Mouse (Mus musculus) gastrocnemius, adult 8-10 months (tissue): Measurements from ENCODE around the gene Lekr1. TPM values are rescaled to one million over a fixed set of nuclear protein-coding genes. Genes with fewer than 3 reads are reported as not detected.

ENCODE experiments used
- DNase-seq, 2 experiments: peaks; one replicate each; pipeline ENCODE4 v3.0.0; 2022; ENCODE audit warnings: low spot score in 2 of 2
- total RNA-seq, 4 experiments: library from RNA; stranded (reverse); gene quantifications; 2 replicates each; pipeline ENCODE4 v1.2.4; 2022

The Lekr1 gene
- total RNA-seq, 4 experiments from 2014 or later: 0.19 to 0.62 (median 0.27) TPM

- DNase-seq: no peak
These were observed 164.0 kb downstream of the Lekr1 start for GRCm38 (mm10) chr3:65829943-65830483.

DNA sequence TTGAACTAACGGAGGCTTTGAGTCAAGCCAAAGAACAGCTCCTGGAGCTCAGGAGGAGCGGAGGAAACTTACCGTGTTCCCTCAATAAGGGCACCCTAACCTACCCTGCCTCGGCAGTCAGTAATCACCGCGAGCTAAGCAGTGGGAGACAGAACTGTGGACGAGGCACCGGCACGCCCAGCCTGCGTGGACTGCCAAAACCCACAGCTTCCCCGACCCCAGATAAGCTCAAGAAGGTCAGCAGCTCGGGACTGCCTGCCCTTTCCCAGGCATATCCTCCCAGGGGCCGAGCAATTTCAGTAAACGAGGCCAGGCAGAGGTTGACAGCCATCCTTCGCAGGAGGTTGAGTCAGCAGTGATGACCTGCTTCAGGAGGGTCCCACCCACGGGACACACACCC, 164.8 kb downstream of the Lekr1 start:
- no peak for DNase-seq

GRCm38 (mm10) chr3:65832398-65832797, 166.4 kb downstream of the Lekr1 start:
- DNase-seq: no peak

DNA sequence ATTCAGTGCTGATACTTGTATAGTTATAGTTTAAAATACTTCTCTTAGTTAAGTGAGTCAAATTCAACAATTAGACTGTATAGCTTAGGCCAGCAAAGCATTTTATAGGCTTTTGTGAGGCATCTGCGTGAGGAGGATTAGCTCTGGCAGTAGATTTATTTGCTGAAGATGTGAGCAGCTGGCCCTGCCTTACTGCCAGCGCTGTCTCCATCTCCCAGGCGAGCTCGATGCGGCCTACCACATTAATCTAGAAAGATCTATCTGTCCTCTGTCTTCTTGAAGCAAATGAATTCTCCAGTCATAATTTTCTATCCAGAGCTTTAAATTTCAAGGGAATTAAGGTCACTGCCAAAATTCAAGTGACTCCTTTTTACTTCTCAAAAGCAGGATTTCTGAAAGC, 170.4 kb downstream of the Lekr1 start:
- DNase-seq: no peak

- no peak for DNase-seq
These were observed 173.6 kb downstream of the Lekr1 start for GRCm38 (mm10) chr3:65839664-65840063.

GRCm38 (mm10) chr3:65841175-65841574, 175.1 kb downstream of the Lekr1 start:
- DNase-seq: no peak

DNA sequence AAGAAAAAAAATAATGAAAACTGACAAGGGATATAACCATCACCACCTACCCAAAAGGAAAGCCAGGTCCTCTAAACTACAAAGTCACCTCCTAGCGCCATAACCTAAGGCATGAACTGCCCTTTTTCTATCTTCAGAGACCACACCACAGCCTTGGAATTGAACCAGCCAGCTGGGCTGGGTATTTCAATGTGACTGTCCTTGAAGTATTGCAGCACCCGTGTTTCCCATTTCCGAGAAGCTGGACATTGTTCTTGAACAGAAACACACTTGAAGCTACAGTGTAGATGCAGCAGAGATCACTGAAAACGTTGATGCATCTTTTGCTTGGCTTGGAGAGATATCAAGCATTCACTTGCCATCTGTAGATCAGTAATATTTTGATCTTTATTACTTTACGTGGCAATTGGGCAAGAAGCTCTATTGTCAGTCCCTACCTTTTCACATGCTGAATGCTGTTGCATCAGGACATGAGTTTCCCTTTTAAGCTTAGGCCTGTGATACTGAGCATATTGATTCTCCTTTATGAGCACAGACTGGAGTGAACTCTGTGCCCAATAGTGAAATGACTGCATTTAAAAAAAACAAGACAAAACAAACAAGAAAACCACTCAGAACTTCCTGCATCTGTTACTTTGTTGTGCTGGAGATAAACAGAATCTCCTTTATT, 176.6 kb downstream of the Lekr1 start:
- DNase-seq: no peak

GRCm38 (mm10) chr3:65843185-65843552, 177.1 kb downstream of the Lekr1 start:
- no peak for DNase-seq

- no peak for DNase-seq
These were observed 178.3 kb downstream of the Lekr1 start for GRCm38 (mm10) chr3:65844302-65844701.

DNA sequence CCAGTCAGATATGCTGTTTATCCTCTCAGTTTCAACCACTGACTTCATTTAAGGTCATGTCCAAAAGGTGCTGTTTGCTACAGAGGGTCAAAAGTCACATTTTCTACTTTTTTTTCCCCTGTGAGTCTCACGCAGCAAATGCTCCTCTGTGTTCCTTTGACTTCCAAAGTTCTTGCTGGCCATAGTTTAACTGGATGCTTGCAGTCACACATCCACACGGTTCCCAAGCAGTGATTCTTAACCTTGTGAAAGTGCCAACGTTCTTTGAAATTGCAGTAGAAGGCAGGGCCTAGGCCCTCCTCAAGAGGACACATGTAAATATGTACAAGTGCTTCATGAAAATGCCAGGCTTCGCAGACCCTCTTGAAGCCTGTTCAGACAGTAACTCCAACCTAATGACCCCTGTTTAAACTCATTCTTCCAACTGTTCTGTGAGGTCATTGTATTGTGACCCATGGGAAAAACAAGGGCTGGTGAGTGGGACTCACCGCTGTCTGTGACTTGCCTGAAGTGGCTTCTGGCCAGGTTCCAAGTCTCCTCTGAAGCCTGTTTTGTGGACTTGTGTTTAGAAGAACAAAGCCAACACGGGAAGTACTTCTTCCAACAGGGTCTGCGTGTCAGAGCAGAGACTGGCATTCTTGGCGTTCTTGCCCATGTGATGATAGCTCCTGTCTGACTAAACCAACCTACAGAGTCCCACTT, 179.0 kb downstream of the Lekr1 start:
- DNase-seq: no peak

DNA sequence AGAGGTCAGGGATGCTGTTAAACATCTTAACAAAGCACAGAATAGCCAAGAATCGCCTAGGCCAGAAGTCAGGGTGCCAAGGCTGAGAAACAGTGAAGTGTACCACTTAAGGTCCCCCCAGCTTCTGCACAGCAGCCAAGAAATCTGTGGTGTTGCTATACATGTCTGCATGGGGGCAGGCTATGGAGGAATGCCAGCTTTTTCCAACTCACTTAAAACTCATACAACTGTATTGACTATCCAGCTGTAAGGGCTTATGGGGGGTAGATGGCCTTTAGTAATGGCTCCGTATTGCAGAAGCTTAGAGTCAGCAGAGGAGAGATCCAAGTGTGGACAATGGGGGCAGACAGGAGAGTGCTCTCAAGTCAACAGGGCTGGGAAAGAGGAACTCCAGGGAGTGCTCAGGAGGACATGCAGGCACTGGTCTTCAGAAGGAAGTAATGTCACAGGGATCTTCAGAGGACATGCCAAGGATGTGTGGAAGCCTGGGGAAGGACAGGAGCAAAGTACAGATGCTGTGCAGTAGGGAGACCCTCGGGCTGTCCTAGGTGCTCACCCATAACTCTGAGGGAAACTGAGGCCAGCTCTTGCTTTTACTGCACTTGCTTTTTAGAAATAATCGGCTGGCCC, 181.2 kb downstream of the Lekr1 start:
- DNase-seq: no peak

DNA sequence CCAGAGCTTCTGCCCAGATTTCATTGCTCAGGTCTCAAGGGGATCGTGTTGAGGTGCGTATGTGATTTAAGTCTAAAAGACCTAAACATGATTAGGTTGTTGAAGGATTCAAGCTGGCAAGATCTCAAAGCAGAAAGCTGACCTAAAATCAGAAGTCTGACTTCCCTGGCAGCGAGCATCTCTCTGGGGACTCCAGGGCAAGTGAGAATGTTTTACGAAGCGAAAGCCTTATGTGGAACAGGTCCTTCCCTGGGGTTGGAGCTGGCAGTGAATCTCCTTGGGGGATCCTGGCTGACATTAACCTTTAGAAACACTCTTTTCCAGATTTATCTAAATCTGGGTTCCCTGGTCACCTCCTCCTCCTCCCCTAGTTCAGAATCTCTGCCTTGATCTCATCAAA, 187.7 kb downstream of the Lekr1 start:
- DNase-seq: no peak

DNA sequence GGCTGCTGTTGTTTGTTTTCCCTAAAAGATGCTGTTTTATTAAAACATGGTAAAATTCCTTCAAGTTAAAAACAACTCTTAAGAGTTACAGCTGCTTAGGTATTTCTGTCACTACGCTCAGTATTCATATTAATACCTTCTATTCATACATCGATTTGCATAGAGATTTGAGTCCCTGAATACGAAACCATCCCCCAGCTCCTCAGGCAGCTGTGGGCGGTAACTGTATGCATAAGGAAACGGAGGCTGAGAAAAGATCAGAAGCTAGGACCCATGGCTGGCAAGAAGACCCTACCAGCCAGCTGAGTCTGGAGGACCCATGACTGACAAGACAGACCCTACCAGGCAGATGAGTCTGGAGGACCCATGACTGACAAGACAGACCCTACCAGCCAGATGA, 189.5 kb downstream of the Lekr1 start:
- no peak for DNase-seq

DNA sequence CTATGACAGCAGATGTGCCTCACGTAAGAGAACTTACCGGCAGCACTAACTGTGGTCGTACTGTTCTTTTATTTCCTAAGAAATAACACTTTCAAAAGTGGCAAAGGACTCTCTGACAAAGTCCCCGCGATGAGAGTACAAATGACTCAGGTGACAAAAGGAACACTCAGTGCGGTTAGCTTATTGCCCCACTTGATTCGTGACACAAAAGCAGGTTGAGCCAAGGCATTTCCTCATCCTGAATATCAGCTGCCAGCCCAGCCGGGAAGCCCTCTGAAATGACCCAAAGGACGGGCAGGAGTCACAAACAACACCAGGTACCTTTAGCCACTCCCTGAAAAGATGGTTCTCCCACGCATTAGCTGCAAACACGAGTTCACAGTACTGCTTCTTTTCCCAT, 192.1 kb downstream of the Lekr1 start:
- DNase-seq: no peak

DNA sequence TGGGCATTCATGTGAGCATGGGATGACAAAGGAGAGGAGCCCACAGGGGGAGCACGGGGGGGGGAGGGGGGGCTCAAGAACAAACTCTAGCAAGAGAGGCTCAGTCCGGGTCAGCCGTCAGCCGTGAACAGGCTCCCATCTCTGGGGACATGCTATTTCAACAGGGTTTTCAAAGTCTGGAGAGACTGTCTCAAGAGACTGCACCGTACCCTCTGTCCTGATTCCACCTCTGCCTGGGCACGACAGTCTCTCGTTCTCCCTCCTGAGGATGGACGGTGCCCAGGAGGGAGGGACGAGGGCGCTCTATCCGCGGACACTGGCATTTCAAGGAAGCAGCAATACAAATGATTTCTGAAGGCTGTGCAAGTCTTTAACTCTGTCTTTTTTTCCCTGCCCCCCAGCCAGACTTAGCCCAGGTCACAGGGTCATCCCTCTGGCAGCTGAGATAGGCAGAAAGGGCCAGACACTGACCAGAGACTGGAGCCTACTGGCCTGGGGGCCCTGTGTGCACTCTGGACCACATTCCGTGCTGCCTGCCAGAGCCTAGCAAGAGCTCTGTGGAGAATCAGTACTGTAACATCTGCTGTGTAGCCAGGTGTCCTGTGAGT, 192.8 kb downstream of the Lekr1 start:
- DNase-seq: no peak

GRCm38 (mm10) chr3:65859750-65860149, 193.7 kb downstream of the Lekr1 start:
- DNase-seq: no peak

GRCm38 (mm10) chr3:65860903-65861302, 194.9 kb downstream of the Lekr1 start:
- DNase-seq: no peak

- no peak for DNase-seq
These were observed 195.4 kb downstream of the Lekr1 start for GRCm38 (mm10) chr3:65861471-65861881.

- peak; percentile 54 to 68 for DNase-seq
These were observed 197.3 kb downstream of the Lekr1 start for GRCm38 (mm10) chr3:65863297-65863696.

DNA sequence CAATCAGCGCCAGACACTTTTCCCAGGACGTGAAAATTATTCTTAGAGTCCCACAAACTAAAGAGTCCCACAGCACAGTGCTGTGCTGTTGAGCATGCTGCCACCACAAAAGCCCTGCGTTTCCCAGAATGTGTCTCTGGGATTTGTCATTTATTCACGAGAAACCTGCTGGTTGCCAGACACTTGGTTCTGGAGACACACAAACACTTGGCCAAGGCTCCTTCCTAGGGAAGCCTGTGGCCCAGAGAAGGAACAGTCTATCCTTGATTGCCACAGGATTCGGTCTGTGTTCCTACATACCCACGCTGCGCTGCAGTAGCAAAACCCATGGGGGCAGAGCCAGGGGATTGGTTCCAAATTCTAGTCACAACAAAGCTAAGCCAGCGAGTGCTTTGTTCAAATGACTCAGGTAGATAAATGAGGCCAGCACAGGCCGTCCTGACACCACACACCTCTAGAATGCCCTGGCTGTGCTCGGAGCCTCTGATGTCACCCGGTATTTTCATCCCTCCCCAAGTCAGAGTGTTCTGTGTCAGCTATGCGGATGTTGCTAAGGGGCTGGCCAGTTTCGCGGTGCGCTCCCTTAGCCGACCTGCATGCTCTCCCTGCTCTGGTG, 197.8 kb downstream of the Lekr1 start:
- DNase-seq: peak in 1 of 2 experiments; percentile 18

- no peak for DNase-seq
These were observed 202.9 kb downstream of the Lekr1 start for GRCm38 (mm10) chr3:65868931-65869330.

GRCm38 (mm10) chr3:65869724-65870123, 203.7 kb downstream of the Lekr1 start:
- DNase-seq: no peak
